In the genomic region with DNA sequence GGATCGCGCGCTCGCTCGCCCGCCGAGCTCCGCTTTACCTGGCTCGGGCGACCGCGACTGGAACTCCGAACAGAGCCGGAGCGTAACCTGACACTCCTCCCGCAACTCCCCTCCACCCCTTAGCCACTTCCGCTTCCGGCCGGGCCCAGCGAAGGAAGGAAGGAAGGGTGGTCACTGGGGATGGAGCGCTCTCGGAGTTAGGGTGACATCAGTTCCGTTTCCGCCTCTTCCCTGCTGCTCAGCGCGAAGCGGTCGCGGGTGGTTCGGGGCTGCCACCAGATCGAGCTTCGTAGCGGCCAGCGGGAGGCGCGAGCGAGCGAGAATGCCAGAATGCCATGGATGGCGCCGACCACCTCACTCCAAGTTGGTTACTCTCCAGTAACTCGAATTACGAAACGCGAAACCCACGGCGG, we compare ENCODE assay signal across 8 mouse cellular contexts. TPM values are rescaled to one million over a fixed set of nuclear protein-coding genes. Genes with fewer than 3 reads are reported as not detected.
DNase-seq lines count a peak whose midpoint lies in the region; ATAC-seq lines count a peak whose summit lies in the region.

TSS of gene Prkab1 (minus strand) at position 182 of the 413 bp plus-strand sequence.

- peak within 1 kb of the TSS; percentile 80 for H3K27ac ChIP-seq in intestine, embryonic 14.5 days (ENCODE audit: low read depth)

- peaks cover 30% of the 10 kb centered on the region for H3K36me3 ChIP-seq in intestine, embryonic 14.5 days (ENCODE audit: control insufficient read depth, insufficient read depth, low read length)

- WGBS in intestine, embryonic 14.5 days: under 1% methylated on average over 46 of the region's 46 CpGs

- no peaks in the 10 kb centered on the region for H3K9me3 ChIP-seq in intestine, embryonic 14.5 days (ENCODE audit: control insufficient read depth, low read length)

- H3K4me3 ChIP-seq in intestine, embryonic 14.5 days (ENCODE audit: low read depth, low read length): peak within 1 kb of the TSS; percentile 85

- H3K9ac ChIP-seq in intestine, embryonic 14.5 days (ENCODE audit: low read length): peak within 1 kb of the TSS; percentile 76

- H3K27me3 ChIP-seq in intestine, embryonic 14.5 days (replicated peaks; ENCODE audit: control insufficient read depth, insufficient read depth, low read length): no peaks in the 10 kb centered on the region

- peaks cover 11% of the 10 kb centered on the region for H3K4me1 ChIP-seq in intestine, embryonic 14.5 days (replicated peaks; ENCODE audit: control insufficient read depth, insufficient read depth, low read length)

- peak; percentile 99 for ATAC-seq in intestine, embryonic 14.5 days (replicated peaks; ENCODE audit: low FRiP score, low TSS enrichment, low read depth)

- peak; percentile 95 to 97 for DNase-seq in adrenal gland, adult (ENCODE audit: inconsistent age in 2 of 2, low spot score in 1 of 2)
- DNase-seq in embryo, embryonic 10.5 days (ENCODE audit: low spot score): peak; percentile 97
- DNase-seq in gastrocnemius, postnatal 25 days: peak; percentile 94
- DNase-seq in intestine, embryonic 14.5 days (ENCODE audit: low spot score): peak; percentile 91
- DNase-seq in left cerebral cortex, postnatal 14 days (ENCODE audit: low spot score in 2 of 2): peak; percentile 91 to 94
- peak; percentile 97 for DNase-seq in mesoderm, embryonic 11.5 days (ENCODE audit: low read depth, low spot score)
- peak; percentile 86 to 92 for DNase-seq in right cerebral cortex, postnatal 36 days (ENCODE audit: low spot score in 2 of 2)
- peak; percentile 96 for DNase-seq in yolk sac, embryonic 10.5 days (ENCODE audit: low spot score)

- intact Hi-C loops in left cerebral cortex, postnatal 14 days (cut with DNase I): no loop called here

- peak within 1 kb of the TSS; percentile 78 for H3K4me2 ChIP-seq in intestine, embryonic 14.5 days (ENCODE audit: low read length)

RNA-seq across cellular contexts. Expression of gene Prkab1, which starts in this region (rescaled TPM):
- total RNA-seq in gastrocnemius, postnatal 25 days (2021): 10 to 100 TPM in 1 of 2 experiments, 1 to 10 TPM in 1; 8.0 to 11.3 TPM
- 52.7 and 60.6 TPM in 2 replicates for polyA plus RNA-seq in intestine, embryonic 14.5 days (2014; fragmentation: Nextera tagmentation; extraction: Ambion mirVana)
- 10 to 100 TPM; 25.6 to 26.2 TPM for total RNA-seq in left cerebral cortex, postnatal 14 days (2021)

Comparison
In these comparisons a context has a peak if more than half of its experiments do, and no peak if none do; other contexts are left out.
1. Peak in every context shown above with its lines: DNase-seq, ATAC-seq, H3K4me3 ChIP-seq and H3K27ac ChIP-seq.